Mouse (Mus musculus): Measurements from ENCODE around the gene Zfp317.
"Not testable (repeated sequence)": the region's sequence is repeated elsewhere in the genome, so short reads cannot be mapped to it uniquely, and the experiment has no call there.

The Zfp317 gene
- long read RNA-seq, experiment 1, partial matches to known transcripts, result 0 of 12 reads
- long read RNA-seq, experiment 1, other reads (novel, unspliced or antisense), result 9 of 12 reads
- long read RNA-seq, experiment 2, partial matches to known transcripts, result 1 of 8 reads
- long read RNA-seq, experiment 2, other reads (novel, unspliced or antisense), result 5 of 8 reads

- intact Hi-C loops (cut with DNase I), result no loop called here
These were observed at the start of gene Zfp317 for GRCm38 (mm10) chr9:19621843-19622822. TSS of gene Zfp317 (plus strand) at chr9:19622102.

- intact Hi-C loops (cut with DNase I), result no loop called here
These were observed 39.6 kb upstream of the Zfp317 start, which contains the start of gene Olfr855 for GRCm38 (mm10) chr9:19582317-19582716. TSS of gene Olfr855 (plus strand) at chr9:19582617.

- intact Hi-C loops (cut with DNase I), result no loop called here
These were observed 605 bp upstream of the Zfp317 start for GRCm38 (mm10) chr9:19621297-19621696.

- intact Hi-C loops (cut with DNase I), result no loop called here
These were observed 7.7 kb downstream of the Zfp317 start for GRCm38 (mm10) chr9:19629574-19629973.

- intact Hi-C loops (cut with DNase I), result no loop called here
These were observed 23.3 kb downstream of the Zfp317 start for GRCm38 (mm10) chr9:19645193-19645592.

GRCm38 (mm10) chr9:19690281-19690680, 68.4 kb downstream of the Zfp317 start:
- intact Hi-C loops (cut with DNase I), result no loop called here

GRCm38 (mm10) chr9:19691426-19691825, 69.5 kb downstream of the Zfp317 start:
- intact Hi-C loops (cut with DNase I), result no loop called here

- intact Hi-C loops (cut with DNase I), result no loop called here
These were observed 70.5 kb downstream of the Zfp317 start for GRCm38 (mm10) chr9:19692430-19692829.

GRCm38 (mm10) chr9:19694285-19694684, 72.4 kb downstream of the Zfp317 start:
- intact Hi-C loops (cut with DNase I), result not testable (repeated sequence)

- intact Hi-C loops (cut with DNase I), result not testable (repeated sequence)
These were observed 73.0 kb downstream of the Zfp317 start for GRCm38 (mm10) chr9:19694898-19695379.
